Mouse (Mus musculus): ENCODE measurements at regions not wholly inside any gene's neighbourhood (a gene's known extent, or its start where the extent isn't known, plus 50 kb on each side); places are given as distances from the start of the nearest gene placed in this dataset.

DNA sequence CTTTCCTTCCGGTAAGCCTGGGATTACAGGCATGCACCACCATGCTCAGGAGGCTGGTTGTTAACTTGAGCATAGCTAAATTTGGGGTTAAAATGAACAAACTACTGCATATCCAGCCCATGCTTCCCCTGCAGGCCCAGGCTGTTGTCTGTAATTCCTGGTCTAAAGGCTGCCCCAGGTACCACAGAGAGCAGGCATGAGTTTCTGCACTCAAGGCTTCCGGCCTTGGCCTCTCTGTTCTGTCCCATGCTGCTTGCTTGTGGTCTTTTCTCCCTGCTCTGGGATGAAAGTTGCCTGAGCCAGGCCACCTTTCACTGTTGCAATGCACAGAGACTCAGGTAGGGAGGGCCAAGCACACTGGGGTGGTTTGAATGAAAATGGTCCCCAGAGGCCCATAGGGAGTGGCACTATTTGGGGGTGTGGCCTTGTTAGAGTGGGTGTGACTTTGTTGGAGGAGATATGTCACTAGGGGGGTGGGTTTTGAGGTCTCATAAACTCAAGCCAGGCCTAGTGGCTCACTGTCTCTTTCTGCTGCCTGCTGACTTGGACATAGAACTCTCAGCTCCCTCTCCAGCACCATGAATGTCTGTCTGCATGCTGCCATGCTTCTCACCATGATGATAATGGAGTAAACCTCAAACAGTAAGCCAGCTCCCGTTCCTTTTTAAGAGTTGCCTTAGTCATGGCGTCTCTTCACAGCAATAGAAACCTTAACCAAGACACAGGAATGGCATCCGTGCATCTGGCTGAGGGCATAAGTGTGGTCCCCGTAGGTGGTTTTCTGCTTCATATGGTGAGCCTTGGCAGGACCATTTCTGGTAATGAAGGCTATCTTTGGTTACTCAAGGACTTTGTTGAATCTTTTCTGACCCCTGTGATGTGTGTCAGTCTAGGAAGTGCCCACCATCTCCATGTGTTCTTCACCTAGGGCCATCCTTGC lies 86.7 kb upstream of the Zfp366 start:
- DNase-seq = no peak

GRCm38 (mm10) chr13:99096837-99097236 lies 87.8 kb upstream of the Zfp366 start:
- no peak for DNase-seq

DNA sequence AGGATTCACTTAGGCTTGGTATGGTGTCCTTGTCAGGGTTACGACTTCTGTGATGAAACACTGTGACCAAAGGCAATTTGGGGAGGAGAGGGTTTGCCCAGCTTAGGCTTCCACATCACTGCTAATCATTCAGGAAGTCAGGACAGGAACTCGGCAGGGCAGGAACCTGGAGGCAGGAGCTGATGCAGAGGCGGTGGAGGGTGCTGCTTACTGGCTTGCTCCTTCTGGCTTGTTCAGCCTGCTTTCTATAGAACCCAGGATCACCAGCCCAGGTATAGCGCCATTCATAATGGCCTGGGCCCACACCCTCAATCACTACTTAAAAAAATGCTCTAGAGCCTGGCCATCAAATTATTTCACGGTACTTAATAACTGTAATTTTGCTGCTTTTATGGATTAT lies 89.6 kb upstream of the Zfp366 start:
- no peak for DNase-seq

DNA sequence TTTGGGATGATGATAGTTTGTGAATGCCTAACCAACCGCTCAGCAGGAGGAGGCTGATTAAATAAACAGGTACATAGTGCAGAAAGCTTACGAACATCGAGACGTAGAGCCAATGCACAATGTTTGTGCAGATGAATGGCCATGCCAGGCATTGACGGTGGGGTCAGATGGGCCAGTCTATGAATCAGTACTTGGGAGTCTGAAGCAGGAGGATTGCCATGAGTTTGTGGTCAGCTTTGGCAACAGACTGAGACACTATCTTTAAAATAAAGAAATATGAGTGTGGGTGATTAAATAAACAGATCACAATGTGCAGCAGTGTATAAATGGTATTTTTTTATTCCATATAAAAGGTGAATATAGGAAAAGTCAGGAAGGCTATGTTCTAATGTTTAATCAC lies 90.4 kb upstream of the Zfp366 start:
- DNase-seq = no peak

DNA sequence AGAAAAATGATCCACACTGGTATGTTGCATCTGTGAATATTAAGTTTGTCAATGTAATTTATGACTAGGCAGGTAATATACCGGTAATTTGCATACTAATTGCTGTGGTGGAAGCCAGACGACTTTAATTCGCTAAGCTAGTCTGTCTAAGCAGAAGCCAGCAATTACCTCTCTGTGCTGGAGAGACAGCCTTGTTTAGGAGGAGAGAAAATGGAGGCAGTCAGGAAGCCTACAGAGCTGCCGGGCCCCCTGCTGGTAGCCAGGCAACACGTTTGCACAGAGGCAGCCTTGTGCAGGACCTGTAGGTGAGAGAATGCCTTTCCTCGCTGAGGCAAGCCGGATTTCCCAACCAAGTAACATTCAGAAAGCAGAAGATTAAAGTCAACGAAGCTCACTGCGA lies 91.4 kb upstream of the Zfp366 start:
- peak; percentile 8 for DNase-seq

GRCm38 (mm10) chr13:99092279-99092930 lies 92.2 kb upstream of the Zfp366 start:
- DNase-seq = no peak

DNA sequence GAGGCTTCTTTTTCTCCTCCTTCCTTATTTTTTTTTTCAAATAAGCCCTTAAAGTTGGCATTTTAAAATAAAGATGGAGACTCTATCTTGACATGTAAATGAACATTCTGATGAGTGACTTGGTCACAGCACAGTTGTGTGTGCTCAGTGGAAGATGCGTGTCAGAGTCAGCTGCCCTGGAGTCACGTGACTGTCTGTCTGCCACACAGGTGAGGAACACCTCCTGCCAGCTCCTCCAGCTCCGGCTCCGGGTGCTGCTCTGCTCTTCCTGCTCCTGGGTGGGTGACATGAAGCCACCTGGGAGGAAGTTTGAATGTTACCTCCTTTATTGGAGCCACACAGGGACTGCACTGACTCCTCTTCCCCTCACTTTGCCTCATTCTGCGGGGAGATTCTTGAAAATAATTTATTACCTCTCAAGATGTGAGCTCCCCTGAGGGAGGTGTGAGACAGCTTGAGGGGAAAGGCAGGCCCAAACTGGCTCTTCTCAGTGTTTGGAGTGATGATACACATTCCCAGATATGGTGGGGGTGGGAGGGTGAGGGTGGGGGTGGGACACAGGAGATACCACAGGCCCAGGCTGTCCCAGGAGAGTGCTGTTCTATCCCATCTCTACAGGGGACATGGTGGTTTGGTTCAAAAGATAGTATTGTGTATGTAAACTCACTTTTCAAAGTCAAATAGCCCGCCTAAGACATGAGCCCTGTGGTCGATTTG lies 92.9 kb upstream of the Zfp366 start:
- DNase-seq = no peak

DNA sequence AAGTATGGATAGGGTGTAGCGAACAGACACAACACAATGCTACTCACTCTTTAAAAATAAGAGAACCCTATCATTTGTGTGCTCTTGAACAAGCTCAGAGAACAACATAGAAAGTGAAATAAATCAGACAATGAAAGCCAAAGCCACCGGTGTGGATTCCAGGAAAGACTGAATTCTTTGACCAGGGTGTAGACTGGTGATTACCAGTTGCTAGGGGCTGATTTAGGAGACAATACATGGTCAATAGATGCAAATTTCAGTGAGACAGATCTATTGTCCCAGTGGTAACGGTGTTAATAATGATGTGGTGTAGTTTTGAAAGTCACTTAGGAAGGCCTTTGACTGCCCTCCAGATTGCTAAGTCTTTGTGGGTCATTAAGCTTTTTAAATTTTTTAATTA lies 94.3 kb upstream of the Zfp366 start:
- DNase-seq = no peak

GRCm38 (mm10) chr13:99088285-99088684 lies 96.3 kb upstream of the Zfp366 start:
- no peak for DNase-seq

DNA sequence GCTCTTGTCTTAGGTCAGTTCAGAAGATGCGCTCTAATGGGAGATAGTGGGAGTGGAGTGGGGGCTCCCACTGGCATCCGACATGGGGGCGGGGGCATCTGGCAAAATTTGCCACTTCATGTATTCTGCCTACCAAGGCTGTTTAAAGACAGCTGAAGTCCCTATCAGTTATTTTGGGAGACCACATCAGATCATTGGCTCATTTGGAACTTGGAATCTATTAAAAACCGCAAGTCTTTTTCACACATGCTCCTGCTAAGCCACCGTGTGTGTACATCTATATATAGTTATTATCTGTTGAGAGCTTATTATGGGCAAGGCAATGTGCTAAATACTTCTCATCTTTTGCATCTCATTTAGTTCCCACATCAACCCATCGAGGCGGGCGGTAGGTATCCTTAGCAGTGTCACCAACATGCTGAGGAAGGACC lies 95.0 kb upstream of the 1700024P04Rik start:
- DNase-seq = no peak

DNA sequence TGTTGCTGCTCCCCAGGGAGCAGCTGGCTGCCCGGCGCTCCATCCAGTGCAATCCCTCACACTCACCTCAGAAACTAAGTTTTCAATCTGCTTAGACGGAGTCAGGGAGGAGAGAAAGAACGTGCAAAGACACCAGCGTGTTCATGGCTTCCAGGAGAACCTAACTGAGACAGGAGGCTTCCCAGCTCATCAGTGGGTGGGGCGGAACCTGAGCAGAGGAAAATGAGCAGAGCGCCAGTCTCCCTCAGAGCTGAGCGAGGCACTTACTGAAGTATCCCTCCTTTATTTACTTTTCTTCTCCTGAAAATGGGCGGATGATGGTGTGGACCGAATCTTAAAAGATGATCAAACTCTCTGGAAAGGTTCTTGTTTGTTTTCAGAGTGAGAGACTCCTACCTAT lies 94.3 kb upstream of the 1700024P04Rik start:
- no peak for DNase-seq

- DNase-seq = no peak
These were observed 92.8 kb upstream of the 1700024P04Rik start for GRCm38 (mm10) chr13:99077039-99077749.

- no peak for DNase-seq
These were observed 91.1 kb upstream of the 1700024P04Rik start for GRCm38 (mm10) chr13:99075467-99075866.

GRCm38 (mm10) chr13:99071821-99072414 lies 87.6 kb upstream of the 1700024P04Rik start:
- no peak for DNase-seq

DNA sequence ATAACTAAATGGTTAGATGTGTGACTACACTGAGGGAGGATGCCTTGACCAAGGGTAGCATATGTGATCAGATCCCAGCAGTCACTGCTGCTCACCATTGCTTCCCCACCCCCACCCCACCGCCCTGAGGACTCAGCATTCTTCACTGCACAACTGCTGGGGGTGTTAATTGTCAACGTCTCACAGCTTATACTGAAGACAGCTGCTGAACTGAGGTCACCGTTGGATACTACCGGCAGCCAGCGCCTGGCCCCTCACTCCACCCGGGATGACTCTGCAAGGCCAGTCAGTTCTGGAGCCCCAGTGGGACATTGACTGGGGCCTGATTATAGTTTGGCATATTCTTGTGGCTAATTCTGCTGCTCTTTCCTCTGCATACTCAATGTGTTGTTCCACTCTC lies 87.0 kb upstream of the 1700024P04Rik start:
- DNase-seq = no peak

GRCm38 (mm10) chr13:99069767-99070166 lies 85.4 kb upstream of the 1700024P04Rik start:
- no peak for DNase-seq

GRCm38 (mm10) chr13:99067504-99067903 lies 83.1 kb upstream of the 1700024P04Rik start:
- no peak for DNase-seq

DNA sequence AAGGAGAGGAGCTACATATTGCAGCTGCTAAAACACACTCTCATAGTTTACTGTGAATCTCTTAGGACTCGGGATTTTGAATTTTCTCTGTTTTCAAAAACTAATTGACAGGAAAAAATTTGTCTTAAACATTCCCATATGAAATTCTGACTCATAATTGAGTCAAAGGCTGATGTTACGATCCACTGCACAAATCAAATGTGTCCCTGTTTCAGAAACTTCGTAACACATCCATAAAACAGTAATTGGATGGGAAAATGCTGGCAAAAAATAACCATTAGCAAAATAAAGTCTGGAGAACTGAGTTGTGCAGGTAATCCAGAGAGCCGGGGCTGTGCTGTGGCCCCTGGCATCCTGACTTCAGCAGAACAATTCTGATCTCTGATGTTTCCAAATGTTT lies 79.1 kb upstream of the 1700024P04Rik start:
- no peak for DNase-seq

DNA sequence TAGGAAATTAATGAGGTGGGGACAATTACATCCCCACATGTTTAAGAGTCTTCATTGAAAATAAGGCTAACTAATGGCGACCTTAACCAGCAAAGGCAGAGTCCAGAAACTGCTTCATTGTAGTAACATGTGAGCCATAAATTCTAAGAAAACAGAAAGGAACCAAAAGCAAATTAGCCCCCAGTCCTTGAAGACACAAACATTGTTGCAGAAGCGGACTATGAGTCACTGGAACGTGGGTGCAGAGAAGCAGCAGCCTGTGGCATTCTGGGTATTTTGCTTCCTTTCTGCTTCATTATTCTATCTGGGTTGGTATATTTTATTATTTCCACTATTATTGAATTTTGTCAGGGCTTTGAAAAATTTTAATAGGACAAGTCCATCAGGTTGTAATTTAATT lies 78.6 kb upstream of the 1700024P04Rik start:
- no peak for DNase-seq

GRCm38 (mm10) chr13:99058131-99058970 lies 74.0 kb upstream of the 1700024P04Rik start:
- DNase-seq = no peak

DNA sequence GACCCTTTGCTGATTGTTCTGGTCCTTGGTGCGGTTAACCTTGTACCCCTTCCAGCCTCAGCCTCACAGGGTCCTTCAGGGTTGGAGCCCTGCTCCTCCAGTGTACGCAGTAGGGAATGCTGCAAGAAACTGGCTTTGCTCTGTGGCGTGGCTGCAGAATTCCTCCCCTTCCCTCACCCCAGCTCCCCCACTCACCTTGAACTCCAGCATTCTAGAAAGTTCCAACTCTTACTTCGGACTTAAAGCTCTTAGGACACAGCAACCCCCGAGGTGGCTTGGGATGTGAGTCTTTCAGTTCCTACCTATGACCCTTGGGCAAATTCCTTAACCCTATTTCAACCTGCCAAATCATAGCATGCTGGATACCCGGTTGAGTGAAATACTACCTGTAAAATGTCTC lies 73.3 kb upstream of the 1700024P04Rik start:
- no peak for DNase-seq

DNA sequence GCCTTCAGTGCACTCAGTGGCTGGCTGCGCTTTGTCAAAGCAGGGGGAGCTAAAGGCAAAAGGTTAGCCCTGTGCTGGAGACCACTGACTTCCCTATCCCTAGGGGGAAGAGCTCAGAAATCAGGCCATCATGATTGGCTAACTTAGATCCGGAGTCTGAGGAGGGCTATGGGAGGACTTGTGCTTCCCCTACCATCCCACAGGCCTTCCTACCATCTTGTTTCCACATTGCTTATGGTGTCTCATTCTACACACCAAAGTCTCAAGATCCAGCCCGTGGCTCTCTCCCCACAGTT lies 72.9 kb upstream of the 1700024P04Rik start:
- DNase-seq = no peak

Measured in cerebellum, adult 11-12 months (tissue).